Mouse (Mus musculus) cerebral cortex, adult 2 months (tissue): Measurements from ENCODE around the gene Mov10.

ENCODE experiments used
- WGBS: fragments of 180-500 bp; shearing (Covaris S2); methylation state at CpG from one replicate; pipeline ENCODE4 v1.1.7; 2018; 5-methylcytosine and 5-hydroxymethylcytosine counted together

Gene Mov10

DNA sequence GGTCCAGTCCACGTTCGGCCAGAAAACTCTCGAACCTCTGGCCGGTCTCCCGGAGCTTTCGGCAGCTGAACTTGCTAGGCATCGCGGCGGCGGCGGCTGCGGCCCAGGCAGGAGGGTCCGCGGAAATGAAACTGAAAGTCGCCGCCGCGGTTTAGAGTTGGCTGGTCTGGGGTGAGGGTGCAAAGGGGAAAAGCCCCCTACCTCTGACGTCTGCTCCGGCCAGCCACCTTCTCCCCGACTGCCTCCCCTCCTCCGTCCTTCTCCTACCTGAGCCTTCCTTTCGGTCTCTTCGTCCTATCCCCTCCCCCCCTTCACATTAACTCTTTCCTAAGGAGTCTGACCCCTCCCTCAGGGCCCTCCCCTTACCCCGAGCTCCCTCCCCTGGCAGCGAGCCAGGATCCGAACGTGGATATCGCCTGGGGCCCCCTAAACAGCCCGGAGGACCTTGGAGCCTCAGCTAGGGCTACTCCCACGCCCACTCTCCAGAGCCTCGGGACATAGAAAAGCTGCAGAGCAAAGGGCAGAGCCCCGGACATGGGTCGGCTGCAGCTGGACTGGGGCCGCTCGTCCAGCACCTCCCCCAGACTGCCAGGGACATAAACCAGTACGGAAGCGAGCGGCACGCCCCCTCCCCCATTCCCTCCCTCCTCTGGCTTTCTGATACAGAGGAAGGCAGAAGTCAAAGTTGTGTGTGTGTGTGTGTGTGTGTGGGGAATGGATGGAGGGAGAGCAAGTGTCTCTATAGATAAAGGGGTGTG, at the start of gene Mov10:
TSS of gene Mov10 (minus strand) at position 573 of the 758 bp plus-strand sequence.
- WGBS: under 1% methylated on average over 40 of the region's 40 CpGs

DNA sequence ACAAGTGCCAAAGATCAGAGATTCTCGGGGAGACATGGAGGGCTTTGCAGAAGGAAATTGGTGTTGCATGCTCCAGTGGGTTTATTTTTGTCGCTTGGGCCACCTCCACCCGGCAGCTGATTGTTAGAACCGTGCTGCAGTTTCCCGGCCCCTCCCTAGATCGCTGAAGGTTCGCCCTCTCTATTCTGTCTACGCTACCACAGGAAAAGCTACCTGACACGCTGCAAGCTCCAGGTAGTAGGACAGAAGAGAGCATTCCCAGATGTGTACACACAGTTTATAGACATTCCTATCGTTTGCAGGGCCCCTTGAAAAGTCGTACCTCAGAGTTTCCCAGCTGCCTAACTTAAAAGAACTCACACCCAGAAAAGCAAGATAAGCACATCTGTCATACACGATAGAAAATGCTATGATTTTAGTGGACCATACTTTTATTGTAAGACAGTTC, 47.0 kb upstream of the Mov10 start:
- WGBS: under 1% methylated on average over 12 of the region's 12 CpGs

DNA sequence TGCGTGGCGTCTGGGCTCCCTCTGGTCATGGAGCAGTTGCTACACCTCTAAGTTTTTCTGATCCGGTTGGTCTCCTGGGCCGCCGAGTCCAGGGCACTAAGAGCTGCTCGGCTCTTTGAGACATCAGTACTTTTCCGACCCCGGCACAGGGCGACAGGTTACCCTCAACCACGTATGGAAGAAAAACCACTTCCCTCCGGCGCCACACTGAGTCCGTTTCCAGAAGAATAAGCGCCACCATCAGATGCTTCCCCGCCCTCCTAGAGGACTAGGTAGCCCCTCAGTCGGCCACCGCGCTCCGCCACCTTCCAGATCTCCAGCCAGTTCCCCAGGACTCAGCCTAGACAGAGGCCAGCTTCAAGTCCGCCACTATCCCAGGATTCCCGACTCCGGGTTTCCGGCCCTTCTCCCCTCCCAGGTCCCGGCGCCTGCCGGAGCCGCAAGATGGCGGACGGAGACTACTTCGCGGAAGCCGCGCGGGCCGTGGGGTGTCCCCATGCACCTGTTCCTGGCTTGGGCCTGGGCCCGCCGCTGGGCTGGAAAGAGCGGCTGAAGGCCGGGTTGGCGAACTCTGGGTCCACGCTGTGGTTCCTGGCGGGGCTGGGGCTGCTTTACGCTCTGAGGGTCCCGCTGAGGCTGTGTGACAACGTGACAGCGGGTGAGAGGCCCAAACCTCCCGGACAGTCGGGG, 46.4 kb upstream of the Mov10 start:
- WGBS: under 1% methylated on average over 48 of the region's 48 CpGs

DNA sequence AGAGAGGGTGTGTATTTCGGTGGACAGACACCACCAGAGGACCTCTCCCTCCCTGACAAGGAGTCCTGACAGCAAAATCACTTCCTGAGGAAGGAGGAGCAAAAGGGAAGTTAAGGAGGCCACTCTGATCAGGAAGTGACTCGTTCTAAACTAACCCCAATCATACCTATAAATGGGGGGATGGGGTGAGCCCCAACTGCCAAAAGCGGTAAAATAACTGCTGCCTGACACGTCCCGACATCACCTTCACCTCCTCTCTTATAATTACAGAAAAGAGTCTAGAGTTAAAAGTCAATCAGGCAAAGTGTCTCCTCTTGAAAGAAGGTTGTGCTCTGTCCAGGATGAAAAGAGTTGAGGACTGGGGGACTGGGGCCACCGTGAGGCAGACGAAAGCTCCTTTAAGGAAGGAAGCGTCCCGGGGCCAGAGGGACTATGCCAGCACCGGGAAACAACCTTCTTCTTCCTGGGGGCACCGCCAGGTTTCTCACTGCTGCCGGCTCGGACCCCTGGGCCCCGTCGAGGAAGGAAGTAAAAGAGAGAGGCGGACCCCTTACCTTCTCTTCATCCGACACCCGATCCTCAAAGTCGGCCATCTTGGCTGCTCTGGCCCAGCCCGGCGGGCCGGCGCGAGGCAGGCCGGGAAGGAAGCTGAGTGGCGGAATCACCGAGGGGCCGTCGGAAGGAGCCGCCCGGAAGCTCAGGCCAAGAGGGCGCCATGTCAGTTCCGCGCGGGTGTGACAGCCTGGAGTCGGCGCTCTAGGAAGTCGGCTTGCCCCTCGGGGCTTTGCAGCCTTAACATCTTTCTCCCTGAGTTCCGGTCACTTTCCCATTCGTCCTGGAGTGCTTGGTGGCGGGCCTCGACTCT, 45.7 kb upstream of the Mov10 start, which contains the start of the genes St7l and Capza1:
TSS of gene St7l (plus strand) at position 220 of the 865 bp plus-strand sequence.
TSS of gene Capza1 (minus strand) at position 720 of the 865 bp plus-strand sequence.
- WGBS: under 1% methylated on average over 43 of the region's 43 CpGs

DNA sequence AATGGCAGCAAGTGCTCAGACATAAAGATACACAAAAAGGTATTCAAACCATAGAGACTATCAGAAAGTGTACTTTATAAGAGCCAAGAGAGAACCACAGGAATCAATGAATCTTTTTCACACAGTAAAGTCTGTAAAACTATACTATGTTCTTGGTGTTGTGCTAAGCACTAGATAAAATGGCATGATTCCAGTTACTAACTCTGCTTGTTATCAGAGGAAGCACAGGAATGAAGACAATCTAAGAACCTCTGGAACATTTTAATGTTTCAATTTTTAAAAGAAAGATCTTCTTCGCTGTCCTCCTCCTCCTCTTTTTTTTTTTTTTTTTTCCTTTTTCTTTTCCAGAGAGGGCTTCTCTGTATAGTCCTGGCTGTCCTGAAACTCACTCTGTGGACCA, 40.2 kb upstream of the Mov10 start:
- WGBS: 83% methylated on average over 1 of the region's 1 CpGs

DNA sequence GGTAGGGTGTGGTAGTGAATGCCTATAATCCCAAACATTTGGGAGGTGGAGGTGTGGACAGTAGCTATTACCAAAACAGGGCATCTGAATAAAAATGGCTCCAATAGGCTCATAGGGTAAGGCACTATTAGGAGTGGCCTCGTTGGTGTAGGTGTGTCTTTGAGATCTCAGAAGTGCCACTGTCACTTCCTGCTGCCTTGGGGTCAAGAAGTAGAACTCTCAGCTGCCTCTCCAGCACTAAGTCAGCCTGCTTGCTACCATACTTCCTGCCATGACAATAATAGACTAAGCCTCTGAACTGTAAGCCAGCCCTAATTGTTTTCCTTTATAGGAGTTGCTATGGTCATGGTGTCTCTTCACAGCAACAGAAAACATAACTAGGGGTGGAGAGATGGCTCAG, 37.7 kb upstream of the Mov10 start:
- 71% methylated on average over 1 of the region's 1 CpGs for WGBS

DNA sequence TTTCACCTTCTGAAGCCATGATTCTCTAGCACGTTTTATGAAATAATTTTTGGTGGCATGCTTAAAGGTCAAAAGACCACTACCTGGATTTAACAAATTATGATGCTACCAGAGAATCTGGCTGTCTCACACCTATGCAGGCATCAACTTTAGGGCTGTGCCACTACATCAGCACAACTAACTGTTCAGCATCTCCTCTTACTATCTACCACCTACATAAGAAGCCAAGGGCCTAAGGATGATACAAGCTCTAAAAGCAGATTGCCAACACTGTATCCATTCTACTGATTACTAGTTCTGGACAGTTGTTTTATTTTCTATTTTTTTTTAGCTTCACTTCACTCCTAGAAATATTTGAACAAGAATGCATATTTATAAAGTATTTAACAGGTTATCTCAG, 36.1 kb upstream of the Mov10 start:
- WGBS: 94% methylated on average over 1 of the region's 1 CpGs

DNA sequence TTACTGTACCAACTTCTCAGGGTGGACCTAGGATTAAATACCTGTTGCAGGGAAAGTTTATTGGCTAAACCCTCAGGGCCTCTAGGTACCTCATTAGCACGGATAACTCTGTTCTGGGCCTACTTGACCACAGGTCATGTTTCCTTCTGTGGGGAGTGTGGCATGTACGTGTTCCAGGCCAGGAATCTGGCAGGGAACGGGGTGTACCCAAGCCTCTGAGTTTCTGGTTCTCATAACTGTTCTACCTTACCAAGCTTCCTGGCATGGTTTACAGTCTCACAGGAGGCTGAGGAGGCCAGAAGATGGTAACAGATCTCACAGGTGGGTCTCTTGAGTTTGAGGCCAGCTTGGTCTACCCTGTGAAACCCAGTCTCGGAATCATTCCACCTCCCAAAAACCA, 28.2 kb upstream of the Mov10 start:
- WGBS: 92% methylated on average over 4 of the region's 4 CpGs

DNA sequence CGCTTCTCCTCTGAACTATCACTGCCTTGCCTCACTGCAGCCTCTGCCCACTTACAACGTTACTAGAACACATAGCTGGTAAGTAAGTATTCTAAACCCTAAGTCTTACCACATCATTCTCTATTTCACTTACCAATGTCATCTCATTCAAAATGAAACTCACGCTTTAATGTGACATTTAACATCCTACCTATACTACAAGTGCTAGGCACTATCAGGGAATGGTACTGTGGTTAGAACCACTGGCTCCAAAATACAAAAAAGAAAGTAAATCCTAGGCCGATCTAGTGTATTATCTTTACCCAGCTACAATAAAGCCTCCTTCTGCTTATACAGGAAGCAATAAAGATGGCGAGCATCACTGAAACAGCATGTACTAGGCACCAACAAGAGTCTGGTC, 22.7 kb upstream of the Mov10 start:
- WGBS: 97% methylated on average over 5 of the region's 5 CpGs

DNA sequence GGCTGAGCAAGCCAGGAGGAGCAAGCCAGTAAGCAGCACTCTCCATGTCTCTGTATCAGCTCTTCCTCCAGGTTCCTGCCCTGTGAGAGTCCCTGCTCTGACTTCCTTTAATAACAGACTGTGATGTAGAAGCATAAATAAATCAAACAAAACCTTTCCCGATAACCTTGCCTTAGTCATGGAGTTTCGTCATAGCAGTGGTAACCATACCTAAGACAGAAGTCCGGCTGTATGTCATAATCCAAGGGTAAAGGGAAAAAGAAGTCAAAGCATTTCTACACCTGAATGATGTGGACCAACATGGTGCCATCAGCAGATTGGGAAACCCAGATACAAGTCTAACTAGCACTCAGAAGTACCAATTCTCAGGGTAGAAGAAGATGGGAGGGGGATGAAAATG, 17.4 kb upstream of the Mov10 start:
- 95% methylated on average over 3 of the region's 3 CpGs for WGBS

DNA sequence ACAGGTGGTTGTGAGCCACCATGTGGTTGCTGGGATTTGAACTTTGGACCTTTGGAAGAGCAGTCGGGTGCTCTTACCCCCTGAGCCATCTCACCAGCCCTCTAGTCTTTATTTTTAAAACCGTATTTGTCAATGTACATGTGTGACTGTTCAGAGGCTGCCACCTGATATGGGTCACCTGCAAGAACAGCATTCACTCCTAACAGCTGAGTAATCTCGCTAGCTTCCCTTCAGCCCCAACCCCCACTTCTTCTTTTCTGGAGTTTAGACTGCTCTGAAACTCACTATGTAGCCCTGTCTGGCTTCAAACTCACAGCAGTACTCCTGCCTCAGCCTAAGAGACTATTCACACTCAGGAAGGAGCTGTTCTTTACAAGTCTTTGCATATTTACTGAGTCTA, 4.0 kb upstream of the Mov10 start:
- 86% methylated on average over 3 of the region's 3 CpGs for WGBS

DNA sequence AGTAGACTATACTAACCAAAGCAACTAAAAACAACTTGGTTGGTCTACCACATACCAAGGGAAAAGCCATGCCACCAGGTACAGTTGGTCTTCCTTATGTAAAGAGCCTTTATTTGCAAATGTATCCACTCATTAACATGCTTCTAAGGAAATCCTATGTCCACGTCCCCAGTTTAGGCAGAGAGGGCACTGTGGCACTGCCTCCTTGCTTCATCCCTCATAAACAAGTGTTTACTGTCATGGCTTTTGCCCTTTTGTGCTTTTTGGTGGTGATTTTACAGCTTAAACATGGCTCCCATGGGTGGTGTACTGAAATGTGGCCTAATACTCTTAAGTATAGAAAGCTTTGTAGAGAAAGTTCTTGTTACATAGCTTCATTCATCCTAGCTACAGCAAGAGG, 2.1 kb upstream of the Mov10 start:
- 51% methylated on average over 1 of the region's 1 CpGs for WGBS

DNA sequence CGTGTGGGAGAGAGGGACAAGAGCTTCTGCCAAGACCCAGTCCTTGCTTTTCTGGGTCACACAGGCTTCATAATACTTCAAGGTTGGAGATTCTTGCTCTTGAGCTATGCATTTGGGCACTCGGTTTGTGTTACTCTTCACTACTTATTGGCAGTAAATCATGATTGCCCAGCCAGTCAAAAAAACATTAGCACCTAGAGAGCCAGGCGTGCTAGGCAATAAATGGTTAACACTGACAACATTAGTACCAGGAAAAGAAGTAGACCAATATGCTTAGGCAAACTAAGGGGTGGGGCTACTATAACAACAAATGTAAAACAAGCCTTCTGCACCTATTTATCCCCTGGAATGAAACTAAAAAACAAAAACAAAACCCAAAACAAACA, 379 bp upstream of the Mov10 start:
- WGBS: 15% methylated on average over 3 of the region's 3 CpGs

DNA sequence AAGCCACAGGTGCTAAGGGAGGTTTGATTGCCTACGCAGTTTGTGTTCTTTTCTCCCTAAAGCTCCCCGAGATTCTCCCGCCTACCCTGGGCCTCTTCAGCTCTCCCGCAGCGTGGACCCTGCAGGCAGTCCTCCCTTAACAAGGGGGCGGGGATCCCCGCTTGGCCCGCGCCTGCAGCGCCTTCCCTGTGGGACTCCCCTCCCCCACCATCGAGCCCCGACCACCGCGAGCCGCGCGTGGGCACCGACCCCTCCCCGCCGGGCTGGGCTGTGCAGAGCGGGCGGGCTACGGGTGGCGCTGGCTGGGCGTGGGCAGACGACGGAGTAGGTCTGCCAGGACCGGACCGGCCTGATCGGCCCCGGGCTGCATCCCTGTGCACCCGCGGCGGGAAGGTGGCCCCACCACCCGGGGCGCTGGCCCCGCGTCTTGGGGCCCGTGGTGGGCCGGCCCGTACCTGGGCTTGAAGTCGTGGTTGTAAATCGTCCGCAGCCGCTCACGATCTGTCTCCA, 827 bp downstream of the Mov10 start:
- WGBS: 1% methylated on average over 46 of the region's 46 CpGs

DNA sequence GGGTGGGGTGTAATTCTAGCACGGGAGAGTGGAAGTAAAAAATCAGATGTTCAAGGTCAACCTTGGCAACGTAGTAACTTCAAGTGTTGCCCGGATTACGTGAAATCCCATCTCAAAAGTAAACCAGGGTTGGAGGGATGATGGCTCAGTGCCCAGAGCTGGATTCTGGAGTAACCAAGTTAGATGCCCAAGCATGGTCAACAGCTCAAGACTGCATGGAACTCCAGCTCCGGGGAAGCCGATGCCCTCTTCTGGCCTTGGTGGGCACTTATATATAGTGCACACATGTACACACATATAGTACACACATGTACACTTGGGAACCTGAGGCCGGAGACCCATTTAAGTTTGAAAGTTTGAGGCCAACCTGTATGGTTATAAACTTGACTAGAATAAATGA, 2.2 kb downstream of the Mov10 start:
- 91% methylated on average over 7 of the region's 7 CpGs for WGBS

DNA sequence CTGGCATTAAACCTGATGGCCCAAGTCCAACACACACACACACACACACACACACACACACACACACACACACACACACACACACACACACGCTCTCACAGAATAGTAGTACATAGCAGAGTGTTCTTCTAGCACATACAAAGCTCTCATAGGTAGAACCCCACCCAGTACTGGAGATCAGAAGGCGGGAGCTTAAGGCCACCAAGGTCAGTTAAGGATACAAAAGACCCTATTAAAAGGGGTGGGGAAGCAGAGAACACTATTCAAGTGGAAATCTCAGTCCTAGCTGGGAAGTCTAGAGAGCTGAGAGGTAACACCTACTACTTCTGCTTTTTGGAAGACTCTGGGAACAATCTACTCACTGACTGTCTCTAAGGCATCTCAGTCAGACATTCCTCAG, 3.0 kb downstream of the Mov10 start:
- WGBS: 90% methylated on average over 2 of the region's 2 CpGs

DNA sequence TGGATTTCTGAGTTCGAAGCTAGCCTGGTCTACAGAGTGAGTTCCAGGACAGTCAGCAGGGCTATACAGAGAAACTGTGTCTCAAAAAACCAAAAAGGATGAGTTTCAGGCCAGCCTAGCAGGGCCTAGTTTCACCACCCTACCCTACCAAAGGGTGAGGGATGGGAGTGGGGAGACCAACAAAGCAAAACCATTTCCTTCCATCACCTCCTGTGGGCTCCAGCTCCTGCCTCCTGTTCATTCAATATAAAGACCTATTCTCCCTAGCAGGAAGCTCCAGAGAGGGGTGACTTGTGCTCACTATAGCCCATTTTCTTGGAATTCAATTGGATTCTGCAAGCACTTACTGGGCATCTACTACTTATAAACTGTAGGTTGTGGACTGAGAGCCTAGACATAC, 3.6 kb downstream of the Mov10 start:
- 100% methylated on average over 1 of the region's 1 CpGs for WGBS

DNA sequence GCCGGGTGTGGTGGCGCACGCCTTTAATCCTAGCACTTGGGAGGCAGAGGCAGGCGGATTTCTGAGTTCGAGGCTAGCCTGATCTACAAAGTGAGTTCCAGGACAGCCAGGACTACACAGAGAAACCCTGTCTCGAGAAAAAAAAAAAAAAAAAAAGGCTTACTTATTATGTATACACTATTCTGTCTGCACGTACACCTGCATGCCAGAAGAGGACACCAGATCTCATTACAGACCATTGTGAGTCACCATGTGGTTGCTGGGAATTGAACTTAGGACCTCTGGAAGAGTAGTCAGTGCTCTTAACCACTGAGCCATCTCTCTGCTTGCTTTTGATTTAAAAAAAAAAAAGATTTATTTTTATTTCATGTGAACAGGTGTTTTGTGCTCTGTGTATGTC, 5.1 kb downstream of the Mov10 start:
- 91% methylated on average over 7 of the region's 7 CpGs for WGBS

DNA sequence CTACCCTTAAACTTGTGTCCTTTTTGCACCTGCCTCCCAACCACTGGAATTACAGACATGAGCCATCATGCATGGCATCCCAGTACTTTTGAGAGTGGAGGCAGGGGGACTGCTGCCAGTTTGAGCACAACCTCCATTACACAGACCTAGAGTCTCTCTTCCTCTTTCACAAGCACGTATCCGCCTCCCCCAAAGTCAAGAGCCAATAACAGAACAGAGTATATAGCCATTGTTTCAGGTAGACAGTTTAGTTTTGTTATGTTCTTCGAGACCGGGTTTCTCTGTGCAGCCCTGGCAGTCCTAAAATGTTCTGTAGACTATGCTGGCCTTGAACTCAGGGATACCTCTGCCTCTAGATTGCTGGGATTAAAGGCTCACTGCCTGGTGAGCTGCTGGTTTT, 6.1 kb downstream of the Mov10 start:
- 83% methylated on average over 4 of the region's 4 CpGs for WGBS

DNA sequence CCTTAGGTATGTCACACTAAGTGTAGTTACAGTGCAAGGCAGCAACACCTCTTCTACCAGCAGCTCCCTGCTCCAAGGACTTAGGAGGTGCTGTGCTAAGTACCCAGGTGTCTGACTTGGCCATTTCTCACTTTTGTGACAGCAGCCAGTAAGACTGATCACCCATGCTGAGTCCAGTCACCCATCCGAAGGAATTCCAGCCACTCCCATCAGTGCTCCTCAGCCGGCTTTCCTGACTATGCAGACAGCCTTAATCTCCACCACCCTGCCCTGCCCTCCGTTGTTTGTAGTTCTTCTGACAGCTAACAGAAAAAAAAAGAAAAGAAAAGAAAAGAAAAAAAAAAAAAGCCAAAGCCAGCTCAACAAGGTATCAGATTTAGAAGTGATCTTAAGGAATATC, 6.6 kb downstream of the Mov10 start:
- 71% methylated on average over 3 of the region's 3 CpGs for WGBS

DNA sequence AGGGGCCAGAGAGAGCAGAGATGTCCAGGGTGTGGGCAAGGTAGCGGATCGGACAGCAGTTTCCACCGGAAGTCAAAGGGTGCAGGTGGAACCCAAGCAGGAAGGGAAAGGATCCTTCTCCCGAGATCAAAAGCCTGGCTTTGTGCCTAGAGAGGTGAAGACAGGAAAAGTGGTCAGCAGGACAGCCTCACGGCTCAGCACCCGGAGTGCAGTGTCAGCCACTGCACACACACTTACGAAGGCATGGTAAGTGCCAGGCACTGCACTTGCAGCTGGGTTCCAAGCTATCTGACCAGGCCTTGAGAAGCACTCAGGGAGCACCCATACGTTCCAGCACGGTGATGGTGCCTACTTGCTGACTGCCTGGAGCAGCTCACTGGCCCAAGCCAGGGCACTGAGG, 12.8 kb downstream of the Mov10 start:
- 78% methylated on average over 9 of the region's 9 CpGs for WGBS

DNA sequence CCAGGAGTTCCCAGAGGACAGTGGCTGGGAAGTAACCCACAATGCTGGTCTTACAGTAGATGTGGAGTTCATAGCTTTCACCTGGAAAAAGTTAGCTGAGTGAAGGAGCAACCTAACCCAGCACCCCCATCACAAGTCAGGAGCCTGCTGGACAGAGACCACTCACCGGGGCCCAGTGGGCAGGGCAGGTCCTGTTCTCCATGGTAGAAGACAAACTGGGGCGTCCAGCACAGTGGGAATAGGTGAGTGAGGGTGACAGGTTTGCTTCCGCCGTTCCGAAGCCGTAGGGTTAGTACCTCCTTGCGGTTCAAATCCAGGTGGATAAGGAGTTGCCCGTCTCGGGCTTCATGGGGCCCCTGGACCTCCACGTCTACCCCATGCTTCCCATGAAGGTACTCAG, 14.1 kb downstream of the Mov10 start:
- WGBS: 95% methylated on average over 10 of the region's 10 CpGs
